Mouse (Mus musculus) B cell, adult 2 months (primary cell): ENCODE data around the gene Gkap1.

Experiments
- DNase-seq, 2 experiments: peaks; one replicate each; pipeline ENCODE4 v3.0.0; 2022

Gkap1 gene

DNA sequence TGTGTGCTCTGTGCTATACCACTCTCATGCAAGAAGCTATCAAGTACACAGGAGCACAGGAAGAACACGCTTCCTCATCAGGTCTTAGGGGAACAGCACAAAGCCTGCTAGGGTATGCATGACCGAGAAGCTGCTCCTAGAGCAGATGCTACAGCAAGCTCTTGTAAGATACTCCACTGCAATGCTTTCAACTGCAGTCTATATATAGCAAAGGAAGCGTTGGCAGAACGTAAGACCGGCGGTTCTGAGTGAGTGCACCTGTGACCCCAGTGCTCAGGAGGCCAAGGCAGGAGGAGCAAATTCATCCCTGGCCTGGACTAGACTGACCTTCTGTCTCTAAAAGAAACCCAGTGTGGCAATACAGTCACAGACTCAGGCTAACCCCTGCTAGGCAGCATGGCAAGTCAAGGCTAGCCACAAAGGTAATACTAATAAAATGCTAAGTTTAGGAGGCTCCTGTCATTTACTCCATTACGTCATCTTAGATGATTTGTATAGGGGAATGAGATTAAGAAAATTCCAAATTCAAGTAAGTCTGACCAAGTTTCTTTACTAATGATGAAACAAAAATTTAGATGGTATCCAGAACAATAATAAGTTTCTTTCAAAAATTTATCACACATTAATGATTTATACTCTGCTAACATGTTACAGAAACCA lies 77.4 kb downstream of the Gkap1 start:
- DNase-seq: peak; percentile 20 to 26

DNA sequence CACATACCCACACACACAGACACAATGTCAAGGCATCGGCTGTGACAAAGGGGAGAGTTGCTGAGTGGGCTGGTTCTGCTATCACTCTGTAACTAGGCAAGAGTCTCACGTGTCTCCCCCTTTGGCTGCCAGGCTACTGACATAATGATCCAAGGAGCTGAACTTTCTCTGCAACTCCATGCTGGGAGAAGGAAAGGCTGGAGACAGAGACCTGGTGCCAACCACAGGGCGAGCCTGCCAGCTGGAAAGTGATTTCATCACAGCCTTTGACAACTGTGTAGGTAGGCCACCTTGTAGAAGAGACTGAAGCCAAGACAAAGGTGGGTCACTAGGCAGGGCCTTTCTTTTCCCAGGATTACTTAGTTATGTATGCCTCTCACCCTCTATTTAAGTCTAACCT lies 78.3 kb downstream of the Gkap1 start:
- DNase-seq: no peak

DNA sequence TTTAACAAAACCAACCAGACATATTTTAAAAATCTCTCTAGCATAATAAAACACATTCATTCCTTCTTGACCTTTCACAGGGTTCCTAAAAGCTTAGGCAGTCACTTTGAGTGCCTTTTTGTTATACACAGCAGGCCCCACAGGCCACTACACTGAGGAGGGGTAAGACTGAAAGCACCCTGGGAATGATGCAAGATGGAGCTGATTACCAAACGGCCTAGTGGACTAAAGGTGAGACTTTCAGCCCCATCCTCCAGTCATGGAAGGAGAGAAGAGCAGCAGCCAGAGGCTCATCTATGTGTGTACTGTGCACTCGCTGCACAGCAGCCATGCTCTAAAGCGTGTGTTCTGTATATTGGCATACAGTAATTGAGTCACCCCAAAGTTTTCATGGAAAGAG lies 80.6 kb downstream of the Gkap1 start:
- DNase-seq: no peak

DNA sequence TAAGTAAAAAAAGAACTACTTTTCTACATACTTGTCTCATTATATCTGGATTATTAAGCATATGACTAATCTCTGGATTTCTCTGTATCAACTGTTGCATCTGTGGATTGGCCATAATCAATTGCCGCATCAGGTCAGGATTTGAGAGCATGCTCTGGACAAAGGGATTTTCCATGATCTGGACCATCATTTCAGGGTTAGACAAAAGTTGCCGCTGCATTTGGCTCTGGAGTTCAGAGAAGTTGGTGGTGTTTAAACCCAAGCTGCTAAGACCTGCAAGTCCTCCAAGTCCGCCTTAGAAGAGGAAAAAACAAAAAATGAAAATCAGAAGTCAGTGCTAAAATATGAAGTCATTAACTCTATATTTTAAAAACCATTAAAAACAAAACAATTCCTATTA lies 82.3 kb downstream of the Gkap1 start:
- DNase-seq: no peak

DNA sequence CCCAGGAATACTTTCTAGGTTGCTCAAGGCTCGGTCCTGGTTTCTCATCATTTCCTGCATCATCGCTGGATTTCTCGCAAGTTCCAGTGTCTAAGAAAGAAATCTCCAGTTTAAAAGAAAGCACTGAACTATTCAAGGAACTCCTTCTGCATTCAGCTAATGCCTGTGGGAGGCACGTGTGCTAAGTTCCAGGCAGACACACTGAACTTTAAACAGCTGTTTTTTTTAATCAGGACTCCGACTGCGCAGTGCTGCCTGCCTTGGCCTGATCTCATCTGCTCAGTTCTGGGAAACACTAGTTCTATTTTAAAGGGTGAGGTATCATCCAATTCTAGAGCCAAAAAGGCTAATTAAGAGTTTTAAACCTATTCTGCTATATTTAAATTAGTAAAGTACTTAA lies 83.4 kb downstream of the Gkap1 start:
- DNase-seq: no peak

DNA sequence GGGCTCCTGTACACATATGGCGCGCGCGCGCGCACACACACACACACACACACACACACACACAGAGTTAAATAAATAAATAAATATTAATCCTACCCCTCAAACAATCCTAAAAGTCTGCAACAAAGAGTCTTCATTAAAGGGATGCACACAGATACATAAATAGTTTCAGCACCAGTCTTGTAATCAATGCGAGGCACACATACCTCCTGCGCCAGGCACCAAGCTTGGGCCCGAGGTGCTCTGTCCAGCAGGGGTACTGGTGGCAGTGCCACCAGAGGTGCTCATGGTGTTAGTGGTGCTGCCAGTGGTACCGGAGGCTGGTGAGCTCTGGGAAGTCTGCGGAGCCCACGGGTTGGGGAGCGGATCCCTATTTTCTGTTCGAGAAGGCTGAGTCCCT lies 84.0 kb downstream of the Gkap1 start:
- DNase-seq: no peak

DNA sequence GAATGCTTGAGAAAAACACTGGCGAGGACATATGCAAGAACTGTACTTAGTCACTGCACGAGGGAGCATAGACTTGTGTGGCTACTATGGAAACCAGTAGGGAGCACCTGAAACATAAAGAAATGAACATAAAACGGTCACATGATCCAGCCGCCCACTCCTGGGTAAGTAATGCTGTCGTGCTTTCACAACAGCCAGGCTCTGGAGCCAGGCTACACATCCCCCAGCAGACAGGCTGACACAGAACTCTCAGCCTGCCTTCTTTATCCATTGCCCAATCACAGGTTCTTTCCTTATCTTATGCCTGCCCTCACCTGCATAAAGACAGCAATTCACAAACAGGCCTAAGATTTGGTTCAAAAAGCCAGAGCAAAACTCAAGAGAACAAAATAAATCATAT lies 86.0 kb downstream of the Gkap1 start:
- DNase-seq: no peak

DNA sequence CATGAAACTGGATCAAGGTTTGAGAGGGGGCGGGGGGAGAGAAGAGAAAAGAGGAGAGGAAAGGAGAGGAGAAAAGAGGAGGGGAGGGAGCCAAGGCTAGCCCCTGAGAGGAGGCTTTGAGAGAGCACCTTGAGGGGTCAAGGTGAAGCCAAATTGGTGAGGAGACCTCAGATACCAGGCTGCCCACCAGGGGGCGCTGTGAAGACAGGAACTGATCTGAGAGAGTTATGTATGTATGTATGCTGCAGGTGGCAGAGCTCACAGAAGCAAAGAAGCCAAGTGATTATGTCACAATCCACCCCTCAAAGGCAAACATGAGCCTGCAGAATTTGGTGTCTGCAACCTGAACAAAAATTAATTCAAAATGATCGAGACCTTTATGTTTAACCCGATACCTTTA lies 87.1 kb downstream of the Gkap1 start:
- DNase-seq: peak; percentile 97

DNA sequence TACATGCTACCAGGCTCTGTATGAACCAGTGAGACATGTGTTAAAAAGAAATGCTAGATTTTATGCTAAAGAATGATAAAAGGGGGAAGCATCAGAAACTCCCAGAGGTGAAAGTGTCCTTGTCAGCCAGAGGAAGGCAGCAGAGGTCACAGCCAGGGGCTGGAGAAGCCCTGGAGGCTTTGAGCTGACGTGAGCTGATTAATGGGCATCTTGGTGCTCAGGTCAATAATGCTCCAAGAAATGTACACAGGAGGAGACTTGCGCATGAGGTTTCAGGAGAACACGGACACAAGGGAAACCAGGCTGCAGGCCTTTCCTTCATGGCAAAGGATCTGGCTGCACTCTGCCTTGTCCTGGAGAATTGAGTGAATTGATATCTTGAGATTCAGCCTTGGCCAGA lies 87.7 kb downstream of the Gkap1 start:
- no peak for DNase-seq

DNA sequence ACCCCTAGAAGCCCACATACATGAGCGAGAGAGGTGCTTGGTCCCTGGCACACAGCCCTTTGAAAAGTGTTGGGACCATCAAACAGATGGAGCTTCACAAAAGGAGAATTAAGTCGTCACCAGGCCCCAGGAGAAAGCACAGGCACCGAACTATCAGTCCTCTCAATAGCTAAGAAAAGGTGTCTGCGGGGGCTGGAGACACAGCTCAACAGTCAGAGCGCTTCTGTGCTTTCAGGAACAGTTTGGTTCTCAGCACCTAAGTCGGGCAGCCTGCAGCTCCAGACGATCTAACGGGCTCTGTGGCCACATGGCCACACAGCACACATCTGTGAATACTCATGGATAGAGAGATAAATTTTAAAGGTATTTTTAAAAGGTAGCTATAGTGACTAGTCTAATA lies 89.2 kb downstream of the Gkap1 start:
- DNase-seq: no peak

DNA sequence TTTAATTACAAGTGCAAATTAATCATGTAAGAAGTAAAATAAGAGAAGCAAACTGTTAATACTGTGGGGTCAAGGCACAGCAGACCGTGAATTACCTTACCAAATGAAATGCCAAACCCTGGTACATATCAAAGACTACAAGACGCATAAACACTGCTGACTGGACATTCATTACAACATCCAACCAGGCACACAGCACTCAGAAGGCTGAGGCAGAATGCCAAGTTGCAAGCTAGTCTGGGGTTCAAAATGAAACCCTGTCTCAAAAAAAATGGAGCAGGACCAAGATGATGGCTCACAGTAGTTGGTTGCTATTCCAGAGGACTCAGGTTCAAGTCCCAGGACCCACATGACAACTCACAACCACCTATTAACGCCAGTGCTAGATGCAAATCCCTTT lies 91.4 kb downstream of the Gkap1 start:
- DNase-seq: no peak
